Mouse (Mus musculus): Measurements from ENCODE around the gene Elf2. TPM values are rescaled to one million over a fixed set of nuclear protein-coding genes. Genes with fewer than 3 reads are reported as not detected.
"Not testable (repeated sequence)": the region's sequence is repeated elsewhere in the genome, so short reads cannot be mapped to it uniquely, and the experiment has no call there.

The Elf2 gene
- polyA plus RNA-seq, 1 experiment from 2014 or later = 38.6 TPM

DNA sequence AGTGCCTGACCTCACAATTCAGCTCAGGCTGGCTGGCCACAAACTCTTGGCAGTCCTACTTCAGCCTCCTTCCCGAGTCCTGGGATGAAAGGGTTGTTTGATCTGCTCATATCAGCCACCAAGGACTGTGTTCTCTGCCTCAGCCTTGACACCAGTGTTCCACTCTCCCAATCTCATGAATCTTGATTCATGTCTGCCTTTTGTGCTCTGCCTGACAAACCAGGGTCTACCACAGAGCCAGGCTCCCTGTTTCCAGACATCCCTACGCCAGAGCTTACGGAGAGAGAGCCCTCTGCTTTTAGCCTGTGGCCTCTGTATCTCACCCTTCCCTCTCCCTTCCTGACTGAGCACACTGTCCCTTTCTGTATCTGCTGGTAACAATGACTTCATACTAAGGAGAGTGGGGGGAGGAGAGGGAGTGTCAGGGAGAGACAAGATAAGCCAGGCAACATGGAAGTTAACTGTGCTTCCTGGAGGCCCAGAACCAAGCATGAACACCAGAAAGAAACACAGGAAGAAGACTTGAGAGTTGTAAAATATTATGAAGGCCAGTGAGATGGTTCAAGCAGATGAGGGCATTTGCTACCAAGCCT is 8.3 kb upstream of the Elf2 start:
- no peak overlapping the region for H3K4me2 ChIP-seq (replicated peaks; ENCODE audit: low read depth)
- no peaks in the 10 kb centered on the region for H3K27me3 ChIP-seq (replicated peaks; ENCODE audit: control insufficient read depth, insufficient read depth, low read length)
- no peak overlapping the region for H3K27ac ChIP-seq (ENCODE audit: low read depth, low read length)
- ATAC-seq = 0 out of 2 replicates have a peak, but pooled peaks have one; percentile 46
- WGBS = 30% methylated on average over 3 of the region's 3 CpGs
- TF ChIP-seq CTCF (IDR thresholded peaks at IDR 0.05; ENCODE audit: low read depth) = no peak
- H3K4me3 ChIP-seq (ENCODE audit: low read depth, low read length) = no peak overlapping the region
- no peaks in the 10 kb centered on the region for H3K36me3 ChIP-seq (ENCODE audit: control insufficient read depth, insufficient read depth)
- no peak overlapping the region for H3K9ac ChIP-seq (ENCODE audit: low read depth, low read length)
- H3K9me3 ChIP-seq (ENCODE audit: control insufficient read depth) = peaks cover under 1% of the 10 kb centered on the region; the same call in 1 of the 2 replicates
- no peaks in the 10 kb centered on the region for H3K4me1 ChIP-seq (replicated peaks; ENCODE audit: control insufficient read depth, insufficient read depth, low read length)

- not testable (repeated sequence) for H3K36me3 ChIP-seq (ENCODE audit: control insufficient read depth, insufficient read depth); H3K4me3 ChIP-seq (ENCODE audit: low read depth, low read length); H3K4me1 ChIP-seq (replicated peaks; ENCODE audit: control insufficient read depth, insufficient read depth, low read length); H3K9ac ChIP-seq (ENCODE audit: low read depth, low read length); H3K27ac ChIP-seq (ENCODE audit: low read depth, low read length); H3K4me2 ChIP-seq (replicated peaks; ENCODE audit: low read depth); H3K27me3 ChIP-seq (replicated peaks; ENCODE audit: control insufficient read depth, insufficient read depth, low read length); H3K9me3 ChIP-seq (ENCODE audit: control insufficient read depth); ATAC-seq
- 87% methylated on average over 2 of the region's 2 CpGs for WGBS
These were observed 4.6 kb upstream of the Elf2 start for GRCm38 (mm10) chr3:51345017-51345416.

DNA sequence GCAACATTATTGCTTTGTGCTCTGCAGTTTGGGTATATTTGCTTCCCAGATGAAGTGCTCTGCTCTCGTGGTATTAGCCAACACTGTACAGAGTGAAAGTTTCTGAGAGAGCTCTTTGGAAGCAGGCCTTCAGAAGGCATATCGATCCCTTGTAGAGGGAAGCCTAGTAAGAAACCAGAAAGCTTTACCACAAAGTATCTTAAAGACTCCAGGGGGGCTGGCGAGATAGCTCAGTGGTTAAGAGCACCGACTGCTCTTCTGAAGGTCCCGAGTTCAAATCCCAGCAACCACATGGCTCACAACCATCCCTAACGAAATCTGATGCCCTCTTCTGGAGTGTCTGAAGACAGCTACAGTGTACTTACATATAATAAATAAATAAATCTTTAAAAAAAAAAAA is 3.7 kb upstream of the Elf2 start:
- not testable (repeated sequence) for H3K4me1 ChIP-seq (replicated peaks; ENCODE audit: control insufficient read depth, insufficient read depth, low read length); ATAC-seq; H3K9me3 ChIP-seq (ENCODE audit: control insufficient read depth); H3K36me3 ChIP-seq (ENCODE audit: control insufficient read depth, insufficient read depth); H3K4me2 ChIP-seq (replicated peaks; ENCODE audit: low read depth); H3K4me3 ChIP-seq (ENCODE audit: low read depth, low read length); H3K9ac ChIP-seq (ENCODE audit: low read depth, low read length); H3K27ac ChIP-seq (ENCODE audit: low read depth, low read length); H3K27me3 ChIP-seq (replicated peaks; ENCODE audit: control insufficient read depth, insufficient read depth, low read length)
- 94% methylated on average over 6 of the region's 6 CpGs for WGBS

GRCm38 (mm10) chr3:51343260-51343659 is 2.8 kb upstream of the Elf2 start:
- Histone ChIP-seq H3K9me3 (ENCODE audit: control insufficient read depth) (peaks cover 5% of the 10 kb centered on the region; the same call in 1 of the 2 replicates), H3K27me3 (replicated peaks; ENCODE audit: control insufficient read depth, insufficient read depth, low read length) (no peaks in the 10 kb centered on the region), H3K4me3 (ENCODE audit: low read depth, low read length) (no peak overlapping the region), H3K4me1 (replicated peaks; ENCODE audit: control insufficient read depth, insufficient read depth, low read length) (no peaks in the 10 kb centered on the region), H3K27ac (ENCODE audit: low read depth, low read length) (no peak overlapping the region), H3K36me3 (ENCODE audit: control insufficient read depth, insufficient read depth) (no peaks in the 10 kb centered on the region), H3K4me2 (replicated peaks; ENCODE audit: low read depth) (no peak overlapping the region), H3K9ac (ENCODE audit: low read depth, low read length) (no peak overlapping the region)
- no peak for TF ChIP-seq CTCF (IDR thresholded peaks at IDR 0.05; ENCODE audit: low read depth)
- ATAC-seq = no peak
- WGBS = 85% methylated on average over 4 of the region's 4 CpGs

- no peak for ATAC-seq
- WGBS = 11% methylated on average over 9 of the region's 9 CpGs
- H3K9ac ChIP-seq (ENCODE audit: low read depth, low read length) = peak overlapping the region; percentile 93
These were observed 1.7 kb upstream of the Elf2 start for GRCm38 (mm10) chr3:51342152-51342551.

GRCm38 (mm10) chr3:51341268-51342081 is 1.0 kb upstream of the Elf2 start:
- WGBS = under 1% methylated on average over 67 of the region's 86 CpGs
- Histone ChIP-seq H3K4me2 (replicated peaks; ENCODE audit: low read depth) (peak overlapping the region; percentile 94), H3K4me1 (replicated peaks; ENCODE audit: control insufficient read depth, insufficient read depth, low read length) (no peaks in the 10 kb centered on the region), H3K9ac (ENCODE audit: low read depth, low read length) (peak overlapping the region; percentile 93), H3K27me3 (replicated peaks; ENCODE audit: control insufficient read depth, insufficient read depth, low read length) (no peaks in the 10 kb centered on the region), H3K27ac (ENCODE audit: low read depth, low read length) (peak overlapping the region; percentile 98), H3K9me3 (ENCODE audit: control insufficient read depth) (peaks cover 5% of the 10 kb centered on the region; the same call in 1 of the 2 replicates), H3K4me3 (ENCODE audit: low read depth, low read length) (peak overlapping the region; percentile 79), H3K36me3 (ENCODE audit: control insufficient read depth, insufficient read depth) (no peaks in the 10 kb centered on the region)
- TF ChIP-seq CTCF (IDR thresholded peaks at IDR 0.05; ENCODE audit: low read depth) = no peak
- peak; percentile 77 for ATAC-seq

More at GRCm38 (mm10) chr3:51342152-51342551, 1.7 kb upstream of the Elf2 start:
- TF ChIP-seq CTCF (IDR thresholded peaks at IDR 0.05; ENCODE audit: low read depth) = no peak
- H3K4me3 ChIP-seq (ENCODE audit: low read depth, low read length) = peak overlapping the region; percentile 79
- peak overlapping the region; percentile 98; the same call in 1 of the 2 replicates for H3K27ac ChIP-seq (ENCODE audit: low read depth, low read length)
- no peaks in the 10 kb centered on the region for H3K4me1 ChIP-seq (replicated peaks; ENCODE audit: control insufficient read depth, insufficient read depth, low read length)
- peak overlapping the region; percentile 94 for H3K4me2 ChIP-seq (replicated peaks; ENCODE audit: low read depth)
- no peaks in the 10 kb centered on the region for H3K36me3 ChIP-seq (ENCODE audit: control insufficient read depth, insufficient read depth)
- H3K9me3 ChIP-seq (ENCODE audit: control insufficient read depth) = peaks cover 5% of the 10 kb centered on the region; the same call in 1 of the 2 replicates
- no peaks in the 10 kb centered on the region for H3K27me3 ChIP-seq (replicated peaks; ENCODE audit: control insufficient read depth, insufficient read depth, low read length)
